Mouse (Mus musculus) bone marrow, adult 2 months (tissue): ENCODE data around the gene Cntfr.

Experiments
- CTCF ChIP-seq: fragments of 200-500 bp; IDR thresholded peaks from 2 replicates; pipeline ENCODE4 v1.5.1; 2011; ENCODE audit warnings: low read length, control low read depth; ENCODE audit not compliant: control insufficient read depth, insufficient read depth
- POLR2A ChIP-seq: fragments of 200-500 bp; IDR thresholded peaks from 2 replicates; pipeline ENCODE4 v1.6.1; 2011; ENCODE audit warnings: low read depth, mild to moderate bottlenecking, control low read depth, low read length, borderline replicate concordance; ENCODE audit not compliant: control insufficient read depth

DNA sequence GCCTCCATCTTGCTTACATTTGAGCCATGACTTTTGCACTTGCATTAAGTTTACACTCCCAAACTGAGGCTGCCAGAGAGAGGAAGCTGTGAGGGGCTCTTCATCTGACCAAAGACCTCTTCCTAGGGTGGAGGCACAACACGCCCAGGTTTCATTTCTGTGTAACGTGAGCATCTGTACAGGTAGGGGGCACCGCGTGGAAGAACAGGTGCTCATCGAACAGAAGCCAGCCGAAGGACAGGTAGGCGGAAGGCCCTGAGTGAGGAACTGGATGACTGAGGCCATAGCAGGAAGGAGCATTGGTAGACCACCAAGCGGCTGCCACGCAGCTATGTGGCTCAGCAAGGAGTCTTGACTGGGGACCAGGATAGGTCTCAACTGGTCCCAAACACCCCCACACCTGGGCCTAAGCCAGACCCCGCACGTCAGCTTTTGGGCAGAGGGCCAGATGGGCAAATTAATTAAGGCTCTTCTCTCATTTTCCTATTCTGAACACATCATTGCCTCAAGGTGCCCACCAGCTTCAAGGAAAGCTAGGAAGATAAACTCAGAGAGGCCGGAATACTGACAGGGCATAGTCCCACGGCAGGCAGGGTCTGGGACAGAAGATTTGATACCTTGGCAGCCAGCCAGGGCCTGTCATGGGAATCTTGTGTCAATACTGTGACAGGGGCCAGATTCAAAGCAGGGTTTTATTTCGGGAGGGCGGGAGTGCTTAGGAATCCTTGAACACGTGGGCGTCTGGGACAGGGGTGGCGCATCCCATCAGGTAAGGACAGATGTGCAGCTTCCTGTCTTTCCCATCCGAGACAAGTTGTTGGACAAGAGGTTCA lies 9.2 kb upstream of the Cntfr start:
- no peak for TF ChIP-seq CTCF
- TF ChIP-seq POLR2A, result no peak
